Mouse (Mus musculus): ENCODE data around the gene Ndufaf7. TPM values are rescaled to one million over a fixed set of nuclear protein-coding genes. Genes with fewer than 3 reads are reported as not detected.

Ndufaf7 gene
- total and polyA plus RNA-seq, 2 experiments from 2014 or later: 19.7 to 59.9 TPM

DNA sequence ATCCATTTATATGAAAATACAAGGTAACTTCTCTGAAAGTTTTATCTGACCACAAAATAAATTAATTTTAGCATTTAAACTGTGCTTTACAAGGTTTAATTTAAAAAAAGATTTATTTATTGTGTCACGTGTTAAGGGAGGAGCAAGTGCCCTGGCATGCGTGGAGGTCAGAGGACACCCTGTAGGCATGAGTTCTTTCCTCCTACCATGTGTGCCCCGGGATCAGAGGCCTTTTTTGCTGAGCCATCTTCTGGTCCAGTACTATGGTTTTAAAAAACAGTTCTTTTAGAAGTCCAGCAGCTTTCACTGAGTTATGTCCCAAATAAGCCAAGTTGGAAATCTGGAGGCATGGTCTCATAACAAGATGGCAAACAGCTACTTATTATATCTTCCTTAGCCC lies 46.8 kb downstream of the Ndufaf7 start:
- Histone ChIP-seq H3K4me2 (ENCODE audit: low read depth, low read length) (no peak overlapping the region), H3K4me3 (ENCODE audit: low read length) (no peak overlapping the region), H3K27ac (no peak overlapping the region), H3K4me1 (ENCODE audit: insufficient read depth, low read length) (no peaks in the 10 kb centered on the region), H3K9me3 (ENCODE audit: low read length) (no peaks in the 10 kb centered on the region), H3K9ac (replicated peaks; ENCODE audit: low read length) (no peak overlapping the region), H3K36me3 (ENCODE audit: insufficient read depth, low read length) (0 out of 2 replicates have a peak, but pooled peaks cover 4% of the 10 kb centered on the region), H3K27me3 (ENCODE audit: insufficient read depth, low read length) (no peaks in the 10 kb centered on the region)
- WGBS: 87% methylated on average over 3 of the region's 3 CpGs
- TF ChIP-seq CTCF (IDR thresholded peaks at IDR 0.05; ENCODE audit: low read depth): no peak
- no peak for DNase-seq (ENCODE audit: low spot score)
- ATAC-seq: no peak

DNA sequence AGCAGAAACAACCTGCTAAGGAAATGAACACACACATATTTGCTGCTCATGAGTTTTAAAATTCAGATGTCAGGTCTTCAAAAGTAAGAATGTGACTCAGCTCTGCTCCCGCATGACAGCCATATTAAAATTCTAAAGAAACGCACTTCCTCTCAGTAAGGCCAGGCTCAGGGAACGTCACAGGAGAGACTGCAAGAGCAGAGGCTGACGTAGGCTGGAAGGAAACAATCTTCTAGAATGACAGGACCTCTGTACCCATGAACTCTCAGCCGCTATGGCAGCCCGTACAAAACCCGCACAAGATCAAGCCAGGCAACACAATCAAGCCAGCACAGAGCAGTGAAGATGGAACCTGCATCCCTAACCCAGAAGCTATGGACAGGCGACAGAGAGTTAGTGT lies 52.1 kb downstream of the Ndufaf7 start:
- ATAC-seq: no peak
- WGBS: 80% methylated on average over 8 of the region's 8 CpGs
- no peak overlapping the region for H3K9ac ChIP-seq (replicated peaks; ENCODE audit: low read length)
- H3K4me1 ChIP-seq (ENCODE audit: insufficient read depth, low read length): no peaks in the 10 kb centered on the region
- H3K4me3 ChIP-seq (ENCODE audit: low read length): no peak overlapping the region
- DNase-seq (ENCODE audit: low spot score): no peak
- no peak for TF ChIP-seq CTCF (IDR thresholded peaks at IDR 0.05; ENCODE audit: low read depth)
- H3K36me3 ChIP-seq (ENCODE audit: insufficient read depth, low read length): no peaks in the 10 kb centered on the region
- H3K27me3 ChIP-seq (ENCODE audit: insufficient read depth, low read length): no peaks in the 10 kb centered on the region
- H3K9me3 ChIP-seq (ENCODE audit: low read length): no peaks in the 10 kb centered on the region
- no peak overlapping the region for H3K4me2 ChIP-seq (ENCODE audit: low read depth, low read length)
- H3K27ac ChIP-seq: no peak overlapping the region

DNA sequence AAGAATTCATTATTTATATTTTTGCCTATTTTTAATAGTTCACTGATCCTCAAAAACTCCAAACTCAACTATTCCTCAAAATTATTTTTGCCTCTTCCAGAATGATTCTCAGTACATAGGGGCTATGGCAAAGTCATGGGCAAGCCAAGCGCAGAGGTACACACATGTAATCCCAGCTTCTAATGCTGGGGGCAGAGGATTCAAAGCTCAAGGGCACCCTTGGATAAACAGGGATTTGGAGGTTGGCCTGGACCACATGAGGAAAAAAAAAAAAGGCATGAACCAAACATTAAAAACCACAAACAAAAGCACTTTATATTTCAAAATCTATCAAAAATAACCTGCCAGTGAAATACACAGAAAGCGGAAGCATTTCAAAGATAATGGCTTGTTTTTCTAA lies 54.6 kb downstream of the Ndufaf7 start:
- Histone ChIP-seq H3K36me3 (ENCODE audit: insufficient read depth, low read length) (no peaks in the 10 kb centered on the region), H3K4me1 (ENCODE audit: insufficient read depth, low read length) (no peaks in the 10 kb centered on the region), H3K27me3 (ENCODE audit: insufficient read depth, low read length) (no peaks in the 10 kb centered on the region), H3K9ac (replicated peaks; ENCODE audit: low read length) (no peak overlapping the region), H3K4me2 (ENCODE audit: low read depth, low read length) (no peak overlapping the region), H3K9me3 (ENCODE audit: low read length) (no peaks in the 10 kb centered on the region), H3K27ac (no peak overlapping the region), H3K4me3 (ENCODE audit: low read length) (no peak overlapping the region)
- no peak for TF ChIP-seq CTCF (IDR thresholded peaks at IDR 0.05; ENCODE audit: low read depth)
- ATAC-seq (no peak), DNase-seq (ENCODE audit: low spot score) (no peak)
- 95% methylated on average over 2 of the region's 2 CpGs for WGBS

- ATAC-seq (no peak), DNase-seq (ENCODE audit: low spot score) (no peak)
- 77% methylated on average over 9 of the region's 9 CpGs for WGBS
- H3K4me1 ChIP-seq (ENCODE audit: insufficient read depth, low read length): no peaks in the 10 kb centered on the region
- H3K27me3 ChIP-seq (ENCODE audit: insufficient read depth, low read length): no peaks in the 10 kb centered on the region
- no peaks in the 10 kb centered on the region for H3K9me3 ChIP-seq (ENCODE audit: low read length)
- no peak overlapping the region for H3K4me2 ChIP-seq (ENCODE audit: low read depth, low read length)
- no peak overlapping the region for H3K4me3 ChIP-seq (ENCODE audit: low read length)
- no peaks in the 10 kb centered on the region for H3K36me3 ChIP-seq (ENCODE audit: insufficient read depth, low read length)
- no peak overlapping the region for H3K9ac ChIP-seq (replicated peaks; ENCODE audit: low read length)
- H3K27ac ChIP-seq: no peak overlapping the region
- TF ChIP-seq CTCF (IDR thresholded peaks at IDR 0.05; ENCODE audit: low read depth): no peak
Observed at GRCm38 (mm10) chr17:78992303-78993027, 55.5 kb downstream of the Ndufaf7 start.

DNA sequence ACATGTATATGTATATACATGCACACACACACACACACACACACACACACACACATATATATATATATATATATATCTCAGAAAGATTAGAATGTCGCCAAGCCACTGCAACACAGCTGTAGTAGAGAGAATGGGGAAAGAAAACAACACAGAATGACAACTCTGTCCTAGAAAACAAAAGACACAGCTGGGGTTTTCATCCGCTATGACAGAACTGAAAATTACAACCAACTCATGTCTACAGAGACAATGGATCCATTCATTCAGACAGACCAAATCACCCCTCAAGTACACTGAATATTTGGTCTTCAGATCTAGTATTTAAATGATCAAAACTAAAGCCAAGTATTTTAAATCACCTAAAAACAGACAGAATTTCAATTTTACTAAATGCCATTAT lies 56.7 kb downstream of the Ndufaf7 start:
- no peaks in the 10 kb centered on the region for H3K27me3 ChIP-seq (ENCODE audit: insufficient read depth, low read length)
- no peaks in the 10 kb centered on the region for H3K4me1 ChIP-seq (ENCODE audit: insufficient read depth, low read length)
- peak; percentile 8 for DNase-seq (ENCODE audit: low spot score)
- no peak for TF ChIP-seq CTCF (IDR thresholded peaks at IDR 0.05; ENCODE audit: low read depth)
- no peak overlapping the region for H3K9ac ChIP-seq (replicated peaks; ENCODE audit: low read length)
- H3K4me3 ChIP-seq (ENCODE audit: low read length): no peak overlapping the region
- H3K36me3 ChIP-seq (ENCODE audit: insufficient read depth, low read length): no peaks in the 10 kb centered on the region
- H3K9me3 ChIP-seq (ENCODE audit: low read length): no peaks in the 10 kb centered on the region
- ATAC-seq: no peak
- WGBS: 41% methylated on average over 2 of the region's 2 CpGs
- H3K4me2 ChIP-seq (ENCODE audit: low read depth, low read length): no peak overlapping the region
- H3K27ac ChIP-seq: no peak overlapping the region

- ATAC-seq (no peak), DNase-seq (ENCODE audit: low spot score) (no peak)
- 83% methylated on average over 8 of the region's 8 CpGs for WGBS
- H3K36me3 ChIP-seq (ENCODE audit: insufficient read depth, low read length): no peaks in the 10 kb centered on the region
- H3K9me3 ChIP-seq (ENCODE audit: low read length): no peaks in the 10 kb centered on the region
- TF ChIP-seq CTCF (IDR thresholded peaks at IDR 0.05; ENCODE audit: low read depth): no peak
- no peak overlapping the region for H3K27ac ChIP-seq
- no peak overlapping the region for H3K9ac ChIP-seq (replicated peaks; ENCODE audit: low read length)
- no peak overlapping the region for H3K4me3 ChIP-seq (ENCODE audit: low read length)
- no peaks in the 10 kb centered on the region for H3K4me1 ChIP-seq (ENCODE audit: insufficient read depth, low read length)
- no peak overlapping the region for H3K4me2 ChIP-seq (ENCODE audit: low read depth, low read length)
- no peaks in the 10 kb centered on the region for H3K27me3 ChIP-seq (ENCODE audit: insufficient read depth, low read length)
Observed at GRCm38 (mm10) chr17:78994382-78994781, 57.4 kb downstream of the Ndufaf7 start.

Data from hindbrain, postnatal 0 days (tissue).